Mouse (Mus musculus) right cerebral cortex, postnatal 36 days (tissue): ENCODE results near the gene Rasgef1b.

ENCODE experiments used
- DNase-seq, 2 experiments: peaks; one replicate each; pipeline ENCODE4 v3.0.0; 2022; ENCODE audit warnings: low spot score in 2 of 2, mixed read lengths in 1 of 2

Gene Rasgef1b

DNA sequence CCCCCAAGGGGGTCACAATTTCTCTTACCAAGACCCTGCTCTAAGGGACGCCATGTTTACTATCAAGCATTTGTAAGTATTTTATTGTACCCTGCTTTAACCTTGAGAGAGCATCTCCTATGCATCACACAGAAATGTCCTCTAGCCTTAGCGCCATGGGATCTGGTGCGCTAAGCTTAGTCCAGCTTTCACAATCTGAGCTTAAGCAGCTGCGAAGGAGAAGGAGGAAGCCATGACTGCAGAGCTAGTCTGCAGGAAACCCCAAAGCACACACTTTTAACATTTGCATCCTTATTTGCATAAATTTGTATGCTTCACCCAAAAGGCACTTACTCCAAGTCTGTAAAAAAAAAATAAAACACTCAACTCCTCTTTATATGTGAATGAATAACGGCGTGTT, 354.4 kb downstream of the Rasgef1b start:
- DNase-seq, result no peak

DNA sequence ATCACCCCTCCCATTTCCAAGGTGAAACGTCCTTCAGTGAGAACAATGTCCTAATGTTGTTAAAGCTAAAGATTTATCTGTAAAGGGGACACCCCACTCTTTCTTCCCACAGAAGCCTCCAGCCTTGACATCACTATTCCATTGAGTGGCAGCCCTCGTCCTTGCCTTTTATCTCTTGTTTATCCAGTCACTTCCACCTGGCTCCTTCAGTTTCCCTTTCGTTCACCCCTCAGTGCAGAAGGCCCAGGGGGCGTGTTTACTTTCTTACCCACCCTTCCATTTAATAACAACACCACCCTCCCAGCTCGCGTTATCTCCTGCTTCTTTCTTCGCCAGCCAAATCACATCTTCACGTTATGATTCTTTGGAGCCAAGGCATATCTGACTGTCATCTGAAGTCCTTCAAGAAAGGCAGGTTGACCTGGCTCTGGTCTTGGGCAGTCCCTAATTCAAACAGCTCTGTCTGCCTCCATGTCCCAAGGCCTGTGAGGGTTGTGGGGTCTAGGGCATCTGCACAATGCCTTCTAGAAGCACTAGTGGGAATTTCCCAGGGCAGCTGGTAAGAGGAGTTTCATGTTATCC, 355.2 kb downstream of the Rasgef1b start:
- no peak for DNase-seq

DNA sequence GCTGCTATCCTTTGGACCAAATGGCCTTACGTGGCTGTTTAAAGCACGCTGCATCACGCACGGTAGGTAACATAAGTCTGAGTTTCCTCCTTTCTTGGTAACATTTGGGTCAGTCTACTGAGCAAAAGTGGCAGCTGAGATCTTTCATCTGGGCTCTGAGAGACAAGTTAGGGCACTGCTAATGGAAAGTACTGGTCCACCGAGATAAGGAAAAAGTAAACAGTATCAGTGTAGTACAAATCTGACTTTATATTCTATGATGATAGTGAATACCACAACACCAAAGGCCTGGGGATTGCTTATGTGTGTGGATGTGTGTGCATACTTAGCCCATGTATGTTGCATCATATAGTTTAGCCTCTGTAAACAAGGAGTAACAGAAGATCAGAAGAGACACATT, 358.2 kb downstream of the Rasgef1b start:
- DNase-seq, result no peak

DNA sequence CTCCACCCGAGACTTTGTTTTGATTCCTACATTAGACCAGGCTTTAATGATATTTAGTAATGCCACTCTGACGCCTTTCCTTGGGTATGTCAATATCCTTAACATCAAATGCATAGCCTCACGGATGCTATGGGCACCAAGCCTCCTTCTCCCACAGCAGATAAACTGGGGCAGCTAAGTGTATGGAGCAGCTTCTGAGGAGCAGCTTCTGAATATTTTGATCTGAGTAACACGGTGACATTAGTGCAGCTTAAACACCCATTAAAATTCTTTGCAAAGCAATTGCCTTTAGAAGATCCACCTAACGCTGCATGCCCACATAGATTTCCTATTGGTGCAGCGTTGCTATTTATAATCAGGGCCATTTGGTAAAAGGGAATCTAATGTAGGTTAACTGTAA, 359.6 kb downstream of the Rasgef1b start:
- no peak for DNase-seq

DNA sequence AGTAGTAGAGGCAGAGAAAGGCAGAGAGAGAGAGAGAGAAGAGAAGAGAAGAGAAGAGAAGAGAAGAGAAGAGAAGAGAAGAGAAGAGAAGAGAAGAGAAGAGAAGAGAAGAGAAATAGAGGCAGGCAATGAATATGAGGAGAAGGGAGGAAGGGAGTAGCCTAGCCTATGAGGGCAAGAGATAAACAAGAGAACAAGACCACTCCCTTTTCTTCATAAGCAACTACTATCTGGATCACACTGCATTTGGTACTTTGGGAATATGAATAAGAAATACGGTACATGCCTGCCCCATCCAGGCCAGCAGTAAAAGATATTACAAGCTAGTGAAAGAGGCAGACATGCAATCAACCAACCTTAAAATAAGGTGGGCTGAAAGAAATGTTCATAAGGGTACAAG, 360.2 kb downstream of the Rasgef1b start:
- DNase-seq, result no peak

DNA sequence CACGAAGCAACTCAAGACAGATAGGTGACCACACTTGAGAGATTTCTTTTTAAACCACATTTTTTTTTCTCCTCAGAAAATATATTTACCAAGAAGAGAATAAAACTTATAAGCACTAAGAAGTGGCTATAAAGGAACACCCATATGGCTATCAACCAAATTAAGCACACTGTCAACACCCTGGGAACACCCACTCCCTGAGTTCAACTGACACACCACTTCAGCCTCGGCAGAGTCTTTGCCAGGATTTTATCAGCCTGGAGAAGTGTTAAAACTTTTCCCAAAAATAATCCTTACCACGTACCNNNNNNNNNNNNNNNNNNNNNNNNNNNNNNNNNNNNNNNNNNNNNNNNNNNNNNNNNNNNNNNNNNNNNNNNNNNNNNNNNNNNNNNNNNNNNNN, 368.3 kb downstream of the Rasgef1b start:
- peak; percentile 51 to 68 for DNase-seq

DNA sequence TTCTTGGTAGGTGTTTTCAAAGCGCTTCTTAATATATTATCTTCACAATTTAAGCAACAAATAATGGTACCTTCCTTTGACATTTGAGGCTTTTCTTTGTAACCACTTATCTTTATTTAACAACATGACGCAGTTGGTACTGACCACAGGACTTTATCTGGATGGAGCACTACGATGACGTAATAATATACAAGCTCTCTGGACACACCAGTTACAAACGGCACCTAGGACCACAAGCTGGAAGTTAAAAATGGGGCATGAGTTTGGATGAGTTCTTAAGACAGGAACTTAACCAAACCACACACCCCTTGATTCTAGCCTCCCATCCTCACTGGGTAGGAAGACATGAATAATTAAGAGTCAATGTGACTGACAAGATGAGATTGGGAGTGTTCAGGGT, 369.6 kb downstream of the Rasgef1b start:
- no peak for DNase-seq

DNA sequence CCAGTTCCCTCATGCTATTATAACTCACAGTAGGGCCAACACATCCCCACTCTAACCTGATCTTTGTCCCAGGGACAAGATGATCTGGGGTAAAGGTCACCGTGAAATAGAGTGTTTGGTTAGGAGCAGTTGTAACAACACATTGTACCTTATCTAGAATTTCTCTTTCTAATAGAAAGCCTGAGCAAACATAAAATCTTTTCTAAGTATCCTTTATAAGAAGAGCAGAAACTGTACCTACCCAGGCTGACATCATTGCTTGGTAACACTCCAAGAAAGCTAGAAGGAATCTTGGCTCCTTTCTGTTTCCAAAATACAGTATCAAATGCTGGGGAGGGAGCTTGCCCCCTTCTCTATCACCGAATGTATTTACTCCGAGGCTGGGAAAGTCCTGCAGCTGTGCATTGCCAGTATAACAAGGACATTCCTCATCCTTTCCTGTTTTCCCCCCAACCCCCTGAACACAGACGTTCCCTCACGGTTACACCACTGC, 374.2 kb downstream of the Rasgef1b start:
- DNase-seq, result peak in 1 of 2 experiments; percentile 27

DNA sequence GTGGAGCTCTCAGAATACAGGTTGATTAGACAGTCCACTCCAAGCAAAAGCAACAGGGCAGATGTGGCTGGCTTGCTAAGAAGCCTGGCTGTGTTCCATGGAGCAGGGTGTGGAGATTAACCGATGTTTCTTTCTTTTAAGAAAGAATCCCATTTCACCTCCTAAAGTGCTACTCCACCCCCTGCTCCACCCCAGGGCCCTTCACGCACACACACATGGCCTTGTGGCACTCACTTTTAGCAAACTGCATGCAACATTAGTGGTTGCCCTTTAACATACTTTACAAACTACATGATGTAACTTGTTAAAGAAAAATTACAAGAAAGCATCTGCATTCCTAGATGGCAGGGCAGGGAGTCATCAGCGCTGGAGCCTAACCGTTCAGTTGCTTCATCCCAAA, 378.8 kb downstream of the Rasgef1b start:
- no peak for DNase-seq

DNA sequence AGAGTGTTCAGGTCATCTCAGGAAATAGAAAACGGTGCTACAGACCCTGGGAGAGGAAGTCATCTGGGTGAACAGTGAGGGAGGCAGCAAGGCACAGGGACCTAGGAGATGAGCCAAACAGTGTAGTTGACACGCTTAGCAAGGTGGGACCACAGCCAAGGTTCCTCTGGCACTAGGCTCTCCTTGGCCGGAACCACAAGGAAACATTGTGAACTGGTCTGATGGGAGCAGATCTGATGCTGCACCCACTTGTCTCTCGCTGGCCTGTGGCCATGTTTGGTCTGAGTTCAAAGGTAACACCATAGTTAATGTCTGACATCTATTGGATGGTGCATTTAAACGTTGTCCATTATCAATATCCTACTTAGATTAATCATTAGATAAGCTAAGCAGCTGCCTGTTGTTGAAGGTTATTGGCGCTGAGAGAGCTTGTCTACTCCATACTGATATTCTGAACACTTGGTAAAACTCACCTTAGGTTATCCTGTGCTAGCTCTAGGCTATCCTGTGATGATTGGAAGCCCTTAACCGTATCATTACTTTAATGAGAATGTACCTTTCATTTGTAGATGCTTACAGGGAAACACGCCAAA, 380.5 kb downstream of the Rasgef1b start:
- no peak for DNase-seq

DNA sequence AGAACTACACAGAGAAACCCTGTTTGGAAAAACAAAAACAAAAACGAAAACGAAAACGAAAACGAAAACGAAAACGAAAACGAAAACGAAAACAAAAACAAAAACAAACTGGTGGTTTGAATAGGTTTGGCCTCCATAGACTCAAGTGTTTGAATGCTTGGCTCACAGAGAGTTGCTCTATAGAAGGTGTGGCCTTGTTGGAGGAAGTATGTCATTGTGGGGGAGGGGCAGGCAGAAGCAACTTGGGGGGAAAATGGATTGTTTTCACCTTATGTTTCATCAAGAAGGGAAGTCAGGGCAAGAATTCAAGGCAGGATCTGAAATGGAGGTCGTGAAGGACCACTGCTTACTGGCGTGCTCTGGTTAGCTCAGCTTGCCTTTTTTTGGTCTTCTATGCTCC, 386.3 kb downstream of the Rasgef1b start:
- no peak for DNase-seq

DNA sequence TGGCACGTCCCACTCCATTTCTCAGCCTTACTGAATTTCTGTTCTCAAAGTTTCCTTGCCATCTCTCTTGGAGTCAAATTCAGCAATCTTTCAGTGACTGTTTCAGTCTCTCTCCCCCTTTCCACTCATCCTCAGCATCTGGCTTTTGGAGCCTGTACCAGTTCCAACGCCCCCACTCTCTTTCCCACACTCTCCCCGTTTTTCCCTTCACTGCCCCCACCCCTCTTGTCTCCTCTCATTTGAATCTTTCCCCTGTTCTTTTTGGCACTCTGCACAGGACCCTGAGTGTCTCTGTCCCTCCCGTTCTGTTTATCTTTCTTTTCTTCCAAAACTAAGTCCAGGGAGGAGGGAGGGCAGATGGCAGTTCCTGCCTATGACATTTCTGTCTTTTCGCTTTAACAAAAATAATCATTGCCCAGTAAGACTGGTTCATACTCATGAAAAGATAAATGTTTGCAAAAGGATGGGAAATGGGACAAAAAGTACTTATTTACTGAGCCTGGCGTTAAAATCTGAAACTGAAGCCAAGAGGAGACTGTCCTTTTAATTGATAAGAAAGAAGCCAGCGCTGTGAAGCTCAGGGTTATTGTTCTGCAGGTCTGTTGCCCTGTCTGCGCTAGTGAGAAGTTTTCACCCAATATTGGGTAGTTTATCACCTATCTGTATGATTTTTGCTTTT, 388.4 kb downstream of the Rasgef1b start:
- peak in 1 of 2 experiments; percentile 27 for DNase-seq

DNA sequence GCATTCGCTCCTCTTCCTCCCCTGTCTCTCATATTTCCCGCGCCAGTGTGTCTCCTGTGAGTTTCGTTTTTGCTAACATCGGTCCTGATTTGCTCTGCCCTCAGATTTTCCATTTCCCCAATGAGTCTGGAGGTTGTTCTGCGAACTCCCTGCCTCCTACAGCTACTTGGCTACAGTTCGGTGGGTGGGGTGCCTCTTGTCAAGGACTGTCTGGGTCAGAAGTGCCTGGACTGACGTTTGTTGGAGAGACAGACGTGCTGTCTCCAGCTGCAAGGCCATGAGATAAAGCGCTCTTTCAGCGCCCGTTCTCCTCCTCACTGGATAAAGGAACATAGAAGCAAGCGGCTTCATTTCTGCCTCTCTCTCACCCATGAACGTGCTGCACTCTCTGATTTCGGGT, 389.1 kb downstream of the Rasgef1b start:
- peak in 1 of 2 experiments; percentile 38 for DNase-seq

DNA sequence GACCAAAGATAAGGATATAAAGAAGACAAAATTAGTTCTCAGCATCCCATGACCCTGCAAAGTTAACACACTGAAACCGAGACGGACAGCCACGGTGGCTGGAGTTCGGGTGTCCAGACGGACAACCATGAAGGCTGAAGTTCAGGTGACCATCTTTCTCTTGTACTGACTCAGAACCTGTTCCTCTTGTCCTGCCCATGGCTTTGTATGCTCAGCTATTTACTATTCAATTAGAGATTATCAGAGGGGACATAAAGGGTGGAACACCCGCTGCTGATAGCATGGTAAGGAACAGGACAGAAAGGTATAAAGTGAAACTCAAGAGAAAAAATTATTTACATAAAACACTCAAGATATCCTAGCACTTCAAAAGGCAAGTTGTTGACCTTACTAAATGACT, 390.0 kb downstream of the Rasgef1b start:
- DNase-seq, result no peak

DNA sequence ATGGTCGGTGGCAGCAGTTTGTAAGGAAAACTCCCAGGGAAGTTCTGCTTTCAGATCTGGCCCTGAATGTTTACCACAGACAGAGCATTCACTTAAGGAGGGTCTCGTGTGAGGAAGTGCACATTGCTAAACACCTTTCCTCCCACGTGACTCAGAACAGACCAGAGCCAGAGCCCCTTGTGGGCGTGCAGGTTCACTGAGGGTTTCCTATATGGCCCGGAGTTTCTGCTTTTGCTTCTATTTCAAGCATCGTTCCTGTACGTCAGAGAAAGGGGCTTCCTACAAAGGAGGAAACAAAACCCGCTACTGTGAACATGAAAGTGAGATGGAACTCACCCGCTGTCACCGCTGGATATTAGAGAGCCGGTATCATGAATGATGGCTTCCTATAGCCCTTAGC, 392.4 kb downstream of the Rasgef1b start:
- DNase-seq, result no peak

DNA sequence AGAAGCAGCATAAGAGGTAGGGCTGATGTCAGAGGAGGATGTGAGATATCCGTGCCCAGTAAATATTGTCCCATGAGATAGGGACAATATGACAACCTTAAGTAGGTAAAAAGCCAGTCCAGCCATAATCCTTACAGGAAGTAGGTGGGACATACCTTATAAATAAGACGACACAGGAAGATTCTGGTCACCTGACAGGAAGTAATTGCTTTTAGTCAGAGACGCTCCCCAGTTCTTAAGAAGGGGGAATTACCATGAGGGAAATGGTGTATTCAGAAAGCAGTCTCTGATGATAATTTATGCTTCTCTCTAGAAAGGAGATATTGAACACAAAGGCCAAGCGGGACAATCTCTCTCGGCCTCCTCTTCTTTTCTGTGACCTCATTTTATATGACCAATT, 394.8 kb downstream of the Rasgef1b start:
- DNase-seq, result no peak

DNA sequence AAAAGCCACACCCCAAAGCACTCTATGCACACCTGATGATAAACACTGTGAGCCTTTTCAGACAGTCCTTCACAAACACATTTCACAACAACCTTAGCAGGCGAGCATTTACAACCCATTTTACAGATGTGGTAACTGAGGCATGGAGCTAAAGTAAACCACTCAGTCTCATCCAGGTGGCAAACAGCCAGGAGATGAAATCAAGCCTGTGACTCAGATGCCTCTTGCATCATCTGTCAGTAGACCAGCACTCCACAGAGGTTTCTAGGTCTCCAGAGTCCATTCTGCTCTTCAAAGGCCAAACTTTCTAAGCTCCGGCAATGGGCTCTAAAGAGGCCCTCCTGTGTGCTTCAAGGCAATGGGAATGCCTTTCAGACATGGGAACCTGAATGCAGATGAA, 396.8 kb downstream of the Rasgef1b start:
- DNase-seq, result no peak

DNA sequence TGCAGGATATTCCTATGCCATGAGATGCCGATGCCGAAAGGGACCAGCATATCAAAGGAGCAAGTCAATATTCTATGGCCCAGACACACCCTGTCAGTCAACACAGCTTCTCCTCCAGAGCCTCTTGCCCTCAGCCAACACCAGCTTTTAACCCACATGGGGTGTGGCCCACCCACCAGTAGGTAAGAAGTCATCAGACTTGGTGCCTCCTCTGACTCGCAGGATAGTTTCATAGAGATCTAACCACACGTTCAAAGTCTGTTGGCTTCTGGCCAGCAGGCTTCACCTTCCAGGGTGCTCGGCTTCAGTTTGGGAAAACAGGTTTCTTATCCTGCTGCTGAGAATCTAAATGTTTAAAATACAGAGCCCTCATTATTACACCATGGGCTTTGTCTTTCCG, 399.8 kb downstream of the Rasgef1b start:
- DNase-seq, result no peak

DNA sequence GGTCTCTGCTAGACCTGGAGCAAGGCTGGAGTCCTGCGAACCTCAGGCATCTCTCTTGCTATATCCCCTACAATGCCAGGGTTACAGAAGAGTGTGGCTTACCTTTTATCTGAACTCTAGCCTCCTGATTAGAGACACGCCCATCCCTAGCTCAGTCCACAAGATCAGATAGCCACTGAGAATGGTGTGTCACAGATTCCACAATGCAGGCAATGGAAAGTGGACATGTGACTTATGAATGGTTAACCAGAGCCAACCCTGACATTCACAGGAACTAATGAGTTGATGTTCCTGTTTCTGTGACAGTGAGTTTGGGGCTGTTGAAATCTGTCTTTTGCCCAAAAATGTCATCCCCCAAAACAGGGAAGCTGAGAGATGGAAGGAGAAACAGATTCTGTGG, 401.8 kb downstream of the Rasgef1b start:
- DNase-seq, result no peak

DNA sequence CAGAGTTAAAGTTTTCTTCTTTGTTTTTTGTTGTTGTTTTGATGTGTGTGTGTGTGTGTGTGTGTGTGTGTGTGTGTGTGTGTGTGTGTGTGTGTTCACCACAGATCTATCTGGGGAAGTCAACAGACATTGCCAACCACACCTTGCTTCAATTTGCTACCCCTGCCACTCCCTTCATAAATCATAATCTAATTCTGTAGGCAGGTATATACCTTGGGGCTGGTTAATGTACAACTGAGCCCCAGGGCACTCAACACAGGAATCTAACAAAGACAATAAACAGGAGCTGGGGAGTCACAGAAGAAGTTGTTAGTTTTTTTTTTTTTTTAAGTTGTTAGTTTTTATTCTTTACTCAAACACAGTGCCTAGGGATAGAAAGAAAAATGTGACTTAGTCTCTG, 403.6 kb downstream of the Rasgef1b start:
- no peak for DNase-seq

DNA sequence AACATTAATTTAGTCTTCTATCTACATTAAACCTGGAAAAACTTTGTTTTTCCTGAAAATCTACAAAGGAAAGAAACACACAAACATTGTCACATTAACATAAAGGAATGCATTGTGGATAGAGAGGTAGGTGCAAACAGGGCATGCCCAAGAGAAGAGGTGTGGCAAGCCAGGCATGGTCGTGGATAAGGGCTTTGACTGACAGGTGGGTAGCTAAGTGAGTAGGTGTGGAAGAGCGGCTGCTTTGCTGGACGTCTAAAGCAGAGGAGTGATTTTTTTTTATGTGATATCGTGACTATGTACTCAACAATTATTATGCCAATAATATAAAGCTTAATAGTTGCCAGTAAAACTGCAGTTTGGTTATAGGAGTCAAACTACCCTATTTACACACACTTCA, 408.1 kb downstream of the Rasgef1b start:
- no peak for DNase-seq

DNA sequence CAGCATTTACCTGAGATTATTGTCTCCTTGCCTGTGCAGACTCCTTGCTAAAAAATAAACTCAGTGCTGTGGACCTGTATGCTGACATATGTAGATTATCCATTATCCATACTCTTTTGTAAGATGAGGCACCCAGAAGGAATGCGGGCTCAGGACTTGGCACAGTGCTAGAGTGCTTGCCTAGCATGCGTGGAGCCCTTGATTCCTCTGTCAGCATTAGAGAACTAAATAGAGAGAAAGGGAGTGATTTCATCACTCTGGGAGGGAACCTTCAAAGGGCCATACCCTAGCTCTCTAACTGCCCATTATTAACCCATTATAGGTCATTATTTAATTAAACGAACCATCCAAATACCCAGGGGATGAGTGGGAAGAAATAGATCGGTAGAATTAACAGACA, 430.9 kb downstream of the Rasgef1b start:
- DNase-seq, result no peak

DNA sequence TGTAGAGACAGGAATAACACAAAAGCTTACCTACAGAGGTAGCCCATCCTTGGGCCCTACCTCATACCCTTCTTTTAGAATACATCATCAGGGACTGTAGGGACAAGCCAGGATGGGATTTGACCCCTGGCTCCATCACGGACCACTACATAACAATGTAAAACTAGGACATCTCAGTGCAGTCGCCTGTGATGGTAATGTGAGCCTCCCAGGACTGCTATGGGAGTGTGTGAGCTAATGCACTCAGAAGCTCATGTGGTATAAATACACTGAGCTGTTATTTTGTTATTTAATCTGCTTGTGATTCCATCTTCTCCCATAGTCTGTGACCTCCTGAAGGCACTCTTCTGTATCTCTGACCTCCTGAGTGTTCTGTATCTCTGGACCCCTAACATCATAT, 432.5 kb downstream of the Rasgef1b start:
- DNase-seq, result no peak
